In the genomic region with DNA sequence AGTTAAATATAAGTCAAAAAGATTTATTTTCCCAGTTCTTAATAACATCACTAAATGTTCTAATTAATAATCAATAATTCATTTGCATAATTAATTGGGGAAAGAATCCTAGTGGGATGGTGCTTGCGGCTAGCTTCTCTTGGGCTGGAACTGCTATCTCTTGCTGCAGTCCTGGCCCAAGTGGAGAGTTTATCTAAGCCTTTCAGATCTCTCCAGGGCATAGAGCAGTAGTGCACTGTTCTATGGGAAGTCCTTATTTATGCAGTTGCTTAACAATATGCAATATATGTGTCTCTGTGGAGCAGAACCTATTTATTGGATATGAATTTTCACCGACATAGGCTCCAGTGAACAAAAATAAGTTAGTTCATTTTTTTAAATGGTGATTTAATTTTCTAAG, we compare ENCODE assay signal across 16 mouse cellular contexts.
"Had no signal": no experiment of that assay in that cellular context is flagged by ENCODE, and none has a peak within 500 bp of the region (broad histone marks: within the 10 kb centered on the region; RNA-seq: fewer than 3 reads in every experiment).

No protein-coding gene starts in this region.

- H3K4me1 ChIP-seq: liver, embryonic 13.5 days; lung, embryonic 15.5 days; neural tube, embryonic 12.5 days; stomach, embryonic 15.5 days had no signal

- H3K9ac ChIP-seq: liver, embryonic 13.5 days; liver, postnatal 0 days; lung, embryonic 15.5 days; neural tube, embryonic 12.5 days; stomach, embryonic 15.5 days had no signal

- ATAC-seq: liver, postnatal 0 days; lung, postnatal 0 days had no signal

- H3K9me3 ChIP-seq: liver, embryonic 13.5 days; lung, embryonic 15.5 days; neural tube, embryonic 12.5 days; stomach, embryonic 15.5 days had no signal

- H3K27ac ChIP-seq: liver, embryonic 13.5 days; lung, embryonic 15.5 days; macrophage; neural tube, embryonic 12.5 days; stomach, embryonic 15.5 days; stomach, postnatal 0 days had no signal

- H3K4me2 ChIP-seq: liver, embryonic 13.5 days; lung, embryonic 15.5 days; midbrain, embryonic 11.5 days; neural tube, embryonic 12.5 days; stomach, embryonic 15.5 days had no signal

- DNase-seq: liver, embryonic 13.5 days; liver, postnatal 0 days; lung, adult 2 months; lung, postnatal 14 days; lung, postnatal 36 days; midbrain, embryonic 14.5 days; right cerebral cortex, postnatal 14 days; thymus, adult 2 months; thymus, postnatal 36 days had no signal

- H3K4me3 ChIP-seq: liver, embryonic 13.5 days; lung, embryonic 15.5 days; neural tube, embryonic 12.5 days; stomach, embryonic 15.5 days had no signal

- H3K36me3 ChIP-seq: liver, embryonic 13.5 days; lung, embryonic 15.5 days; neural tube, embryonic 12.5 days; stomach, embryonic 15.5 days had no signal

- H3K27me3 ChIP-seq: liver, embryonic 13.5 days; lung, embryonic 15.5 days; neural tube, embryonic 12.5 days; stomach, embryonic 15.5 days had no signal
